7 mouse cellular contexts compared by ENCODE assay signal in genomic region chr4:22357931-22358300, GRCm38 (mm10). TPM values are rescaled to one million over a fixed set of nuclear protein-coding genes. Genes with fewer than 3 reads are reported as not detected.
DNase-seq lines count a peak whose midpoint lies in the region; ATAC-seq and TF ChIP-seq lines count a peak whose summit lies in the region.

No protein-coding gene starts in this region.

- peak overlapping the region; percentile 78 for H3K4me2 ChIP-seq in limb, embryonic 13.5 days (replicated peaks)
- H3K4me2 ChIP-seq in stomach, embryonic 16.5 days (ENCODE audit: low read depth, low read length): peak overlapping the region; percentile 60

- no peak for TF ChIP-seq CTCF in spleen, adult 2 months (IDR thresholded peaks at IDR 0.05; ENCODE audit: extremely low read depth, insufficient read depth, insufficient read length, insufficient replicate concordance)

- H3K27me3 ChIP-seq in spleen, adult 2 months (ENCODE audit: control insufficient read depth, insufficient read depth, low read length): no peaks in the 10 kb centered on the region
- no peaks in the 10 kb centered on the region for H3K27me3 ChIP-seq in limb, embryonic 13.5 days
- H3K27me3 ChIP-seq in stomach, embryonic 16.5 days (ENCODE audit: control insufficient read depth, insufficient read depth, low read length): no peaks in the 10 kb centered on the region

- peaks cover 9% of the 10 kb centered on the region; the same call in 1 of the 2 replicates for H3K9me3 ChIP-seq in limb, embryonic 13.5 days
- H3K9me3 ChIP-seq in stomach, embryonic 16.5 days (replicated peaks; ENCODE audit: control insufficient read depth, low read length): no peaks in the 10 kb centered on the region

- 0 out of 2 replicates have a peak, but pooled peaks have one; percentile 3 for ATAC-seq in erythroblast, adult 5-6 weeks (replicated peaks; ENCODE audit: low FRiP score, poor library complexity, severe bottlenecking)
- ATAC-seq in limb, embryonic 13.5 days (ENCODE audit: low FRiP score, low read depth): peak; percentile 60
- peak; percentile 41 for ATAC-seq in stomach, embryonic 16.5 days (ENCODE audit: insufficient read depth, low FRiP score)

- no peak for DNase-seq in spleen, adult 2 months (ENCODE audit: low read depth in 1 of 2, low spot score in 2 of 2)
- no peak for DNase-seq in spleen, postnatal 4 days (ENCODE audit: low spot score in 2 of 2)
- DNase-seq in cerebellum, postnatal 36 days: no peak
- no peak for DNase-seq in ovary, postnatal 10 days (ENCODE audit: low spot score)

- 12% methylated on average over 10 of the region's 10 CpGs for WGBS in spleen, adult 2 months
- 10% methylated on average over 10 of the region's 10 CpGs for WGBS in limb, embryonic 13.5 days
- 4% methylated on average over 10 of the region's 10 CpGs for WGBS in stomach, embryonic 16.5 days

- H3K4me3 ChIP-seq in spleen, adult 2 months (ENCODE audit: extremely low read depth, insufficient read depth, insufficient read length): peak overlapping the region; percentile 79
- H3K4me3 ChIP-seq in limb, embryonic 13.5 days: peak overlapping the region; percentile 55
- H3K4me3 ChIP-seq in stomach, embryonic 16.5 days (replicated peaks; ENCODE audit: low read length): peak overlapping the region; percentile 77

- TF ChIP-seq POLR2A in spleen, adult 2 months (IDR thresholded peaks at IDR 0.05; ENCODE audit: low read depth, low read length): no peak

- H3K36me3 ChIP-seq in spleen, adult 2 months (ENCODE audit: control insufficient read depth, insufficient read depth, low read length): no peaks in the 10 kb centered on the region
- H3K36me3 ChIP-seq in limb, embryonic 13.5 days: no peaks in the 10 kb centered on the region
- no peaks in the 10 kb centered on the region for H3K36me3 ChIP-seq in stomach, embryonic 16.5 days (ENCODE audit: control insufficient read depth, insufficient read depth, low read length)

- peak overlapping the region; percentile 95 for H3K27ac ChIP-seq in spleen, adult 2 months (ENCODE audit: insufficient read depth, low read length)
- H3K27ac ChIP-seq in limb, embryonic 13.5 days: peak overlapping the region; percentile 87
- H3K27ac ChIP-seq in stomach, embryonic 16.5 days (ENCODE audit: low read length): peak overlapping the region; percentile 97

- peak overlapping the region; percentile 83 for H3K9ac ChIP-seq in limb, embryonic 13.5 days
- H3K9ac ChIP-seq in stomach, embryonic 16.5 days (ENCODE audit: low read length): peak overlapping the region; percentile 92

- H3K4me1 ChIP-seq in spleen, adult 2 months (ENCODE audit: control insufficient read depth, insufficient read depth, insufficient read length): peaks cover 6% of the 10 kb centered on the region; the same call in 1 of the 2 replicates
- peaks cover 10% of the 10 kb centered on the region for H3K4me1 ChIP-seq in limb, embryonic 13.5 days
- H3K4me1 ChIP-seq in stomach, embryonic 16.5 days (ENCODE audit: control insufficient read depth, insufficient read depth, low read length): peaks cover 8% of the 10 kb centered on the region; the same call in 1 of the 2 replicates

RNA-seq across cellular contexts. Expression of gene Fbxl4, which starts 0.6 kb away (rescaled TPM):
- polyA plus RNA-seq in spleen, adult 2 months (2012; rRNA removed): 8.9 and 11.5 TPM in 2 replicates
- total RNA-seq in erythroblast, adult 5-6 weeks (2015; ENCODE audit: low replicate concordance): 0.63 and 0.96 TPM in 2 replicates
- total RNA-seq in erythroblast, adult 5-6 weeks (2017; ENCODE audit: low replicate concordance): 2.0 and 2.8 TPM in 2 replicates
- polyA plus RNA-seq in limb, embryonic 13.5 days (2015; fragmentation: Nextera tagmentation; extraction: Ambion mirVana): 12.8 and 13.4 TPM in 2 replicates
- 12.5 and 15.2 TPM in 2 replicates for polyA plus RNA-seq in stomach, embryonic 16.5 days (2015; fragmentation: Nextera tagmentation; extraction: Ambion mirVana)

Comparison
In these comparisons a context has a peak if more than half of its experiments do, and no peak if none do; other contexts are left out.
1. ATAC-seq: peak in every context shown above with its lines; median percentile 60 in limb, embryonic 13.5 days; 41 in stomach, embryonic 16.5 days; 3 in erythroblast, adult 5-6 weeks.